In genomic region chr6:67857945-67858344, GRCm38 (mm10) we compare ENCODE assay signal across 7 mouse cellular contexts.
DNase-seq lines count a peak whose midpoint lies in the region; ATAC-seq and TF ChIP-seq lines count a peak whose summit lies in the region.
"Not testable (repeated sequence)": the region's sequence is repeated elsewhere in the genome, so short reads cannot be mapped to it uniquely, and the experiment has no call there.

No protein-coding gene starts in this region.

- H3K9me3 ChIP-seq in MEL (replicated peaks; ENCODE audit: insufficient read depth, low read length); hindbrain, postnatal 0 days (ENCODE audit: low read length); liver, embryonic 14.5 days (ENCODE audit: control insufficient read depth, low read length); midbrain, embryonic 14.5 days (ENCODE audit: control insufficient read depth, low read length); neural tube, embryonic 15.5 days (replicated peaks): not testable (repeated sequence)

- not testable (repeated sequence) for TF ChIP-seq EP300 in MEL (IDR thresholded peaks at IDR 0.05; ENCODE audit: low read depth in 1 of 2, low read length in 2 of 2); heart, adult 2 months (IDR thresholded peaks at IDR 0.05; ENCODE audit: insufficient read depth, low read depth, low read length); liver, embryonic 14.5 days (IDR thresholded peaks at IDR 0.05; ENCODE audit: low read depth)

- H3K27me3 ChIP-seq in MEL (ENCODE audit: control insufficient read depth in 1 of 2, insufficient read depth in 2 of 2, low read length in 2 of 2); heart, adult 2 months (ENCODE audit: control insufficient read depth, insufficient read depth, low read length); hindbrain, postnatal 0 days (ENCODE audit: insufficient read depth, low read length); liver, embryonic 14.5 days (ENCODE audit: control insufficient read depth, insufficient read depth, low read length); midbrain, embryonic 14.5 days (ENCODE audit: control insufficient read depth, insufficient read depth, low read length); neural tube, embryonic 15.5 days (replicated peaks): not testable (repeated sequence)

- DNase-seq in 416B (ENCODE audit: low read depth), result peak; percentile 2
- not testable (repeated sequence) for DNase-seq in MEL (ENCODE audit: low read depth, low spot score); heart, adult 2 months; liver, embryonic 14.5 days (ENCODE audit: low read depth in 3 of 3, low spot score in 3 of 3); midbrain, embryonic 14.5 days
- peak; percentile 6 for DNase-seq in hindbrain, postnatal 0 days (ENCODE audit: low spot score)

- not testable (repeated sequence) for TF ChIP-seq CTCF in MEL (IDR thresholded peaks at IDR 0.05 in 2 of 3, conservative IDR thresholded peaks at IDR 0.05 in 1 of 3; ENCODE audit: control insufficient read depth in 1 of 3, insufficient read depth in 1 of 3, low read depth in 2 of 3, low read length in 3 of 3, poor library complexity in 1 of 3, severe bottlenecking in 1 of 3)
- peak; percentile 40 for TF ChIP-seq CTCF in heart, adult 2 months (IDR thresholded peaks at IDR 0.05)
- TF ChIP-seq CTCF in hindbrain, postnatal 0 days (IDR thresholded peaks at IDR 0.05; ENCODE audit: low read depth), result peak; percentile 56
- TF ChIP-seq CTCF in liver, embryonic 14.5 days (IDR thresholded peaks at IDR 0.05; ENCODE audit: low read depth), result peak; percentile 2; the same call in 1 of the 2 replicates

- TF ChIP-seq POLR2A in MEL (IDR thresholded peaks at IDR 0.05; ENCODE audit: control insufficient read depth in 1 of 2, insufficient read depth in 1 of 2, low read depth in 1 of 2, low read length in 2 of 2, poor library complexity in 1 of 2); heart, adult 2 months (IDR thresholded peaks at IDR 0.05; ENCODE audit: insufficient read depth, low read depth, low read length): not testable (repeated sequence)

- not testable (repeated sequence) for H3K4me1 ChIP-seq in MEL (ENCODE audit: control insufficient read depth in 1 of 2, insufficient read depth in 2 of 2, low read length in 2 of 2); heart, adult 2 months (ENCODE audit: control insufficient read depth, insufficient read depth, low read length); hindbrain, postnatal 0 days (ENCODE audit: insufficient read depth, low read length); liver, embryonic 14.5 days (replicated peaks; ENCODE audit: control insufficient read depth in 2 of 2, insufficient read depth in 2 of 2, low read length in 1 of 2); midbrain, embryonic 14.5 days (ENCODE audit: control insufficient read depth, insufficient read depth, low read length); neural tube, embryonic 15.5 days

- H3K79me2 ChIP-seq in MEL (ENCODE audit: control insufficient read depth, insufficient read depth, low read length, poor library complexity); heart, adult 2 months (replicated peaks; ENCODE audit: control insufficient read depth, insufficient read depth, low read length): not testable (repeated sequence)

- H3K9ac ChIP-seq in MEL (ENCODE audit: control insufficient read depth, low read depth, low read length, poor library complexity, severe bottlenecking); heart, adult 2 months (ENCODE audit: low read depth, low read length); hindbrain, postnatal 0 days (replicated peaks; ENCODE audit: low read length); liver, embryonic 14.5 days (replicated peaks); midbrain, embryonic 14.5 days (replicated peaks; ENCODE audit: low read length); neural tube, embryonic 15.5 days (replicated peaks): not testable (repeated sequence)

- not testable (repeated sequence) for H3K4me2 ChIP-seq in hindbrain, postnatal 0 days (ENCODE audit: low read depth, low read length); liver, embryonic 14.5 days (ENCODE audit: low read depth); midbrain, embryonic 14.5 days (ENCODE audit: low read length); neural tube, embryonic 15.5 days

- intact Hi-C loops in heart, adult 2 months (cut with DNase I), result not testable (repeated sequence)

- H3K36me3 ChIP-seq in MEL (ENCODE audit: control insufficient read depth in 1 of 2, insufficient read depth in 2 of 2, low read length in 2 of 2); heart, adult 2 months (ENCODE audit: control insufficient read depth, insufficient read depth, low read length); hindbrain, postnatal 0 days (ENCODE audit: insufficient read depth, low read length); liver, embryonic 14.5 days (replicated peaks; ENCODE audit: control insufficient read depth, insufficient read depth, low read depth); midbrain, embryonic 14.5 days (ENCODE audit: control insufficient read depth, insufficient read depth, low read length); neural tube, embryonic 15.5 days: not testable (repeated sequence)

- TF ChIP-seq RAD21 in MEL (IDR thresholded peaks at IDR 0.05; ENCODE audit: low read depth, low read length), result peak; percentile 6

- not testable (repeated sequence) for H3K4me3 ChIP-seq in MEL (ENCODE audit: control insufficient read depth in 1 of 2, insufficient read depth in 1 of 2, low read depth in 2 of 2, low read length in 2 of 2); heart, adult 2 months; hindbrain, postnatal 0 days (ENCODE audit: low read length); liver, embryonic 14.5 days (ENCODE audit: insufficient read depth in 1 of 2, low read depth in 2 of 2, low read length in 2 of 2); midbrain, embryonic 14.5 days (replicated peaks; ENCODE audit: low read depth, low read length); neural tube, embryonic 15.5 days (replicated peaks)

- 18% methylated on average over 1 of the region's 1 CpGs for WGBS in heart, adult 2 months
- WGBS in hindbrain, postnatal 0 days, result 0% methylated on average over 1 of the region's 1 CpGs
- 18% methylated on average over 1 of the region's 1 CpGs for WGBS in liver, embryonic 14.5 days (ENCODE audit: insufficient replicate concordance)
- WGBS in midbrain, embryonic 14.5 days, result 5% methylated on average over 1 of the region's 1 CpGs
- WGBS in neural tube, embryonic 15.5 days, result 20% methylated on average over 1 of the region's 1 CpGs

- ATAC-seq in hindbrain, postnatal 0 days, result peak; percentile 58; the same call in 1 of the 2 replicates
- not testable (repeated sequence) for ATAC-seq in liver, embryonic 14.5 days (ENCODE audit: insufficient read depth)
- 0 out of 2 replicates have a peak, but pooled peaks have one; percentile 40 for ATAC-seq in midbrain, embryonic 14.5 days (ENCODE audit: low FRiP score, low TSS enrichment)
- peak; percentile 79 for ATAC-seq in neural tube, embryonic 15.5 days (ENCODE audit: low FRiP score)

- not testable (repeated sequence) for H3K27ac ChIP-seq in MEL (ENCODE audit: control insufficient read depth, low read depth, low read length); heart, adult 2 months; hindbrain, postnatal 0 days; liver, embryonic 14.5 days; midbrain, embryonic 14.5 days (replicated peaks; ENCODE audit: low read depth, low read length); neural tube, embryonic 15.5 days (replicated peaks)
